Mouse (Mus musculus): ENCODE measurements around the gene Capn7. TPM values are rescaled to one million over a fixed set of nuclear protein-coding genes. Genes with fewer than 3 reads are reported as not detected.

Gene Capn7
- polyA plus RNA-seq (2015; fragmentation: Nextera tagmentation; extraction: Ambion mirVana), result 25.9 and 26.1 TPM in 2 replicates

DNA sequence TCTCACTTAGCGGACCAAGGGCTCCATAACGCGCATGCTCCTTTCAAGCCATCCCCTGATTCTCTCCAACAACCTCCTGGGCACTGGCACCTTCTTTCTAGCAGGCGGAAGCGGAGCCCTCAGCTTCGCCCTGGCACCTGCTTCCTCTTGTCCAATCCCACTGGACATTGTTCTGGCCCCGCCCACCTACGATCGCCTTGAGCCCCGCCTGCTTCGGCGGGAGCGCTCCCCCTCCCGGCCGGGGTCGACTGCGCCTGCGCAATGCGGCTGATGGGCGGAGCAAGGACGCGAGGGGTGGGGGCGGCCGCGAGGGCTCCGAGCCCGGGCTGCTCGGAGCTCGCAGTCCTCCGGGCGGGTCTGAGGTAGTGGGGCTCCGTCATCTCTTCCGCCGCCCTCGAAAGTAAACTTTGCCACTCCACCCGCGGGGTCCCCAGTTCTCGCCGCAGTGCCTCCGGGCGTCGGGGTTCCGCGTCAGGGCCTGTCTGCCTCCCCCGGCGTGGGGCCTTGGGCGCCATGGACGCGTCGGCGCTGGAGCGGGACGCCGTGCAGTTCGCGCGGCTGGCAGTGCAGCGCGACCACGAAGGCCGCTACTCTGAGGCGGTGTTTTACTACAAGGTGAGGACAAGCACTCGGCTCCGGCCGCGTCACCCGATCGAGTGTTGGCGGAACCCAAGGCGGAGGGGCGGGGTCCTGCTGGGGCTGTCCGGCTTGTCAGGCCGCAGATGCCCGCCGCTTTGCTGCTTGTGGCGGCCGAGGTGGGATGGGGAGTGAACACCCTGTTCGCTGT lies at the start of gene Capn7:
TSS of gene Capn7 (plus strand) at position 270 of the 787 bp plus-strand sequence.

GRCm38 (mm10) chr14:31323849-31324792 lies 12.3 kb upstream of the Capn7 start, which contains the start of gene Dnah1:
Dnah1 (minus strand) TSS chr14:31323896.

Other genes with a start within 250 kb of the Capn7 start
- gene Smim4, start 207.7 kb upstream of the Capn7 start, polyA plus RNA-seq (2015; fragmentation: Nextera tagmentation; extraction: Ambion mirVana), result 56.9 and 62.9 TPM in 2 replicates
- 51.1 and 53.6 TPM in 2 replicates for gene Nt5dc2, start 205.6 kb upstream of the Capn7 start, polyA plus RNA-seq (2015; fragmentation: Nextera tagmentation; extraction: Ambion mirVana)
- gene Stab1, start 168.0 kb upstream of the Capn7 start, polyA plus RNA-seq (2015; fragmentation: Nextera tagmentation; extraction: Ambion mirVana), result 29.5 and 44.3 TPM in 2 replicates
- 15.4 and 16.1 TPM in 2 replicates for gene Tnnc1, start 128.3 kb upstream of the Capn7 start, polyA plus RNA-seq (2015; fragmentation: Nextera tagmentation; extraction: Ambion mirVana)
- 175 TPM in 2 replicates for gene Nisch, start 119.7 kb upstream of the Capn7 start, polyA plus RNA-seq (2015; fragmentation: Nextera tagmentation; extraction: Ambion mirVana)
- 0.46 and 0.54 TPM in 2 replicates for gene Sema3g, start 118.8 kb upstream of the Capn7 start, polyA plus RNA-seq (2015; fragmentation: Nextera tagmentation; extraction: Ambion mirVana)
- gene Phf7, start 85.3 kb upstream of the Capn7 start, polyA plus RNA-seq (2015; fragmentation: Nextera tagmentation; extraction: Ambion mirVana), result 12.6 and 13.1 TPM in 2 replicates
- gene Bap1, start 85.2 kb upstream of the Capn7 start, polyA plus RNA-seq (2015; fragmentation: Nextera tagmentation; extraction: Ambion mirVana), result 29.7 and 30.1 TPM in 2 replicates
- gene Dnah1, start 12.7 kb upstream of the Capn7 start, polyA plus RNA-seq (2015; fragmentation: Nextera tagmentation; extraction: Ambion mirVana), result 1.5 and 1.7 TPM in 2 replicates
- 38.0 and 40.1 TPM in 2 replicates for gene Sh3bp5, start 99.4 kb downstream of the Capn7 start, polyA plus RNA-seq (2015; fragmentation: Nextera tagmentation; extraction: Ambion mirVana)
- 11.2 and 11.9 TPM in 2 replicates for gene Eaf1, start 157.8 kb downstream of the Capn7 start, polyA plus RNA-seq (2015; fragmentation: Nextera tagmentation; extraction: Ambion mirVana)
- gene Mettl6, start 158.4 kb downstream of the Capn7 start, polyA plus RNA-seq (2015; fragmentation: Nextera tagmentation; extraction: Ambion mirVana), result 35.1 and 42.1 TPM in 2 replicates